Mouse (Mus musculus) T-helper 1 cell (primary cell): Measurements from ENCODE around the gene Klhl31.

Experiments used
- in situ Hi-C: fragments of 300-600 bp; cut with MboI, MseI; formaldehyde crosslinking; loops from one replicate; pipeline ENCODE4 v1.15.1; 2025; ENCODE audit warnings: high pct_unique_total_duplicates

Klhl31 gene

GRCm38 (mm10) chr9:77636450-77636951, at the start of gene Klhl31:
TSS of gene Klhl31 (plus strand) at chr9:77636500.
- in situ Hi-C loops: no loop called here

GRCm38 (mm10) chr9:77586806-77587591, 49.3 kb upstream of the Klhl31 start:
- in situ Hi-C loops: no loop called here

GRCm38 (mm10) chr9:77587616-77588015, 48.7 kb upstream of the Klhl31 start:
- in situ Hi-C loops: no loop called here

- in situ Hi-C loops: no loop called here
Observed at GRCm38 (mm10) chr9:77589496-77589895, 46.8 kb upstream of the Klhl31 start.

GRCm38 (mm10) chr9:77592423-77592822, 43.9 kb upstream of the Klhl31 start:
- in situ Hi-C loops: no loop called here

GRCm38 (mm10) chr9:77595006-77595626, 41.2 kb upstream of the Klhl31 start:
- in situ Hi-C loops: no loop called here

- in situ Hi-C loops: no loop called here
Observed at GRCm38 (mm10) chr9:77596355-77596754, 39.9 kb upstream of the Klhl31 start.

- in situ Hi-C loops: no loop called here
Observed at GRCm38 (mm10) chr9:77598560-77598959, 37.7 kb upstream of the Klhl31 start.

GRCm38 (mm10) chr9:77602302-77603266, 33.7 kb upstream of the Klhl31 start:
- in situ Hi-C loops: no loop called here

- in situ Hi-C loops: no loop called here
Observed at GRCm38 (mm10) chr9:77603965-77604509, 32.3 kb upstream of the Klhl31 start.

- in situ Hi-C loops: loop anchor here (5.0 kb wide), 1 partner anchor 200 kb away; no protein-coding TSS in a partner anchor
Observed at GRCm38 (mm10) chr9:77607295-77607694, 29.0 kb upstream of the Klhl31 start.

GRCm38 (mm10) chr9:77607840-77608239, 28.5 kb upstream of the Klhl31 start:
- in situ Hi-C loops: loop anchor here (5.0 kb wide), 1 partner anchor 201 kb away; no protein-coding TSS in a partner anchor

- in situ Hi-C loops: no loop called here
Observed at GRCm38 (mm10) chr9:77610811-77611210, 25.5 kb upstream of the Klhl31 start.

- in situ Hi-C loops: no loop called here
Observed at GRCm38 (mm10) chr9:77612349-77612748, 24.0 kb upstream of the Klhl31 start.

- in situ Hi-C loops: no loop called here
Observed at GRCm38 (mm10) chr9:77615868-77616267, 20.4 kb upstream of the Klhl31 start.

- in situ Hi-C loops: no loop called here
Observed at GRCm38 (mm10) chr9:77616796-77617195, 19.5 kb upstream of the Klhl31 start.

- in situ Hi-C loops: no loop called here
Observed at GRCm38 (mm10) chr9:77617751-77618150, 18.5 kb upstream of the Klhl31 start.

- in situ Hi-C loops: no loop called here
Observed at GRCm38 (mm10) chr9:77618392-77618791, 17.9 kb upstream of the Klhl31 start.

- in situ Hi-C loops: no loop called here
Observed at GRCm38 (mm10) chr9:77620077-77620476, 16.2 kb upstream of the Klhl31 start.

GRCm38 (mm10) chr9:77620482-77620881, 15.8 kb upstream of the Klhl31 start:
- in situ Hi-C loops: no loop called here

- in situ Hi-C loops: no loop called here
Observed at GRCm38 (mm10) chr9:77622874-77623273, 13.4 kb upstream of the Klhl31 start.
